Mouse (Mus musculus) spleen, adult 12 weeks (tissue): ENCODE data around the gene Ccdc141.

Experiments used
- DNase-seq: peaks from one replicate; pipeline ENCODE4 v3.0.0; 2022; ENCODE audit warnings: low spot score

Ccdc141 gene

GRCm38 (mm10) chr2:76972051-76972450, 198.4 kb downstream of the Ccdc141 start:
- DNase-seq: no peak

DNA sequence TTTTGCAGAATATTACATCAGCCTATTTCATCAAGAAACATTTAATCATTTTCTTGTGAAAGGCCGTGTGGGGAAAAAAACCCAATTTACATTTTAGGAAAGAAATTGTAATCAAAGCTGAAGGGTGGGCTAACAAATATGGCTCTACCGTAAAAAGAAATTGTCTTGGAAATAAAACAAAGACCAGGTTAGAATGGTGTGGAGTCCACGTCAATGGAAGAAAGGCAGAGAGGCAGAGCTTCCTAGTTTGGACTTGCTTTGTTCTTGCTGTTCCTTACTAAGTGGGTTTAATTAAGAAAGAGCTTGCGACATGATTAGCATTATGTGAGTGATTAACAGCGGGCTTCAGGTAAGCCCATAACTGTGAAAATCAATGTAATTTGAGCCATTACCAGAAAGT, 199.4 kb downstream of the Ccdc141 start:
- DNase-seq: no peak

GRCm38 (mm10) chr2:76970669-76971068, 199.8 kb downstream of the Ccdc141 start:
- no peak for DNase-seq

DNA sequence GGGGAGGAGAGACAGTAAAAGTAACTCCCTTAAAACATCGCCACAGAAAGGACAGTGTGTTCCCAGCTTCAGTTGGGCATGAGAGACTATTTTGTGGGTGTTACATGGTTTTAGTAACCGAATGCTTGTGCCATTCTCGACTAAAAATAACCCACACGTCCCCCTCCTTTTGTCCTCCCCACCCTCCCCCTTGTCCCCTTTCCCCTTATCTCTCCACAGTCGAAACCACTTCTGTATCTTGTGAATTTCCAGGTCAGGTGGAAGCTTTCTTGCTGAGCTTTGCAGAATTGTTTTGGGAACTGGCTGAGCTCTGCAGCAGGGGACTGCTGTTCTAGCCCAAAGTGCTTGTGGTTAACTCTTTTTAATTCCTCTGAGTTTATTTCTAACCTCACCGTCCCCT, 200.2 kb downstream of the Ccdc141 start:
- DNase-seq: no peak

GRCm38 (mm10) chr2:76969637-76970036, 200.8 kb downstream of the Ccdc141 start:
- DNase-seq: no peak

GRCm38 (mm10) chr2:76968919-76969318, 201.5 kb downstream of the Ccdc141 start:
- no peak for DNase-seq

DNA sequence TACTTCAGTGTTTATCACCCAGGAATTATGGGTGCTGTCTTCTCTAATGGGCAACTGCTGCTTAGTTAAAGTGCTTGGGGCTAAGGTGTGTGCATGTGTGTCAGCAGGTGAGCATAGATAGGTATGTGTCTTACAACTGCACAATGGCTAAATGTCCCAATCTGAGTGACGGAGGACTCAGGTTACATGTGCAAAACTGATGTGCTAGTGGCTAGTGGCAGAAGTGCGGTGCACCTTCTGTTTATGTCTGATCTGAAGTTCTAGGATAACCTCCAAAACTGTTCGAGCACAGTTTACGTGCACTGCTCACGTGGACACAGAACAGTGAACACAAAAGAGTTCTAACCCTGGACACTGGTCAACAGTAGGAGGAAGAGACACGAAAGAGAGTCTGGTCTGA, 203.9 kb downstream of the Ccdc141 start:
- DNase-seq: no peak

- DNase-seq: no peak
These were observed 204.4 kb downstream of the Ccdc141 start for GRCm38 (mm10) chr2:76966013-76966412.

DNA sequence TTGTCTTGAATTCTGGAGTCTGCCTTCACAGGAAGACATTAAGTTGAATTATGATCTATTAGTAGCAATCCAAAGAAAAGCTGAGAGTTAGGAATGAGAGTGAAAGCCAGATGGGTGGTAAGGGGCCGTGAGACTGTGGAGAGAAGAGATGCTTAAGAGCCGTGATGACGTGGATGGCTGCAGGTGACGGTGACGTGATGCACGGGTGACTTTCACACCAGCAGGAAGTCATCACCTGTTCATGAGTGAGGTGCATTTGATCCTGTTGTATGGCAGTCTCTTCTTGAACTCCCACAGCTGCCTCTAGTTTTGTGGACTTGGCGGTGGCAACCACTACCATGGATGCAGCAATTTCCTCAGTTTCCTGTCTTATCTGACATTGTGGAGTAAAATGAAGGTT, 204.9 kb downstream of the Ccdc141 start:
- no peak for DNase-seq

GRCm38 (mm10) chr2:76962045-76962432, 208.4 kb downstream of the Ccdc141 start:
- no peak for DNase-seq

DNA sequence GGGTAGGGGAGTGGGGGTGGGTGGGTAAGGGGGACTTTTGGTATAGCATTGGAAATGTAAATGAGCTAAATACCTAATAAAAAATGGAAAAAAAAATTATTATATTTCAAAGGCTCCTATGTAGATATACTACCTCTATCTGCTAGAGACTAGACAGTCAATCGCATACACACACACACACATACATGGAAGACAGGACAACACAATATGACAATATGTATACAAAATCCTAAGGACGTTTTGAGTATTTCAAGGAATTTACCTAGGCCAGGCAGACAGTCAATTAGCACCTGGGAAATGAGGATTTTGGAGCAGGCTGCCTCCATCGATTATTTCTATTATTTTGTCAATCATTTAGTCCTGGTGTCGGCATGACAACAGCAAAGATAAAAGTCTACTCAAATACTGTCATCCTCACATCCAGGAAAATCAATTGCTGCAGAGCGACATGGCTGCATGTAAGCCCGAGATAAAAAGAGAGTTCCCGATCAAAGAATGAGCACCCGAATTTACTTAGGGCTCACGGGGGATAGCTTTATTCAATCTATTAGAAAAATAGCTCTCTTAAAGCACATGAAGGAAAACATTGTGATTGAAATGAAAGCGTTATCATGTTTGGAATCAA, 208.9 kb downstream of the Ccdc141 start:
- DNase-seq: no peak
